Mouse (Mus musculus): ENCODE results near the gene Ddx54. TPM values are rescaled to one million over a fixed set of nuclear protein-coding genes. Genes with fewer than 3 reads are reported as not detected.

The Ddx54 gene
- total RNA-seq, 1 experiment = 90.7 TPM

DNA sequence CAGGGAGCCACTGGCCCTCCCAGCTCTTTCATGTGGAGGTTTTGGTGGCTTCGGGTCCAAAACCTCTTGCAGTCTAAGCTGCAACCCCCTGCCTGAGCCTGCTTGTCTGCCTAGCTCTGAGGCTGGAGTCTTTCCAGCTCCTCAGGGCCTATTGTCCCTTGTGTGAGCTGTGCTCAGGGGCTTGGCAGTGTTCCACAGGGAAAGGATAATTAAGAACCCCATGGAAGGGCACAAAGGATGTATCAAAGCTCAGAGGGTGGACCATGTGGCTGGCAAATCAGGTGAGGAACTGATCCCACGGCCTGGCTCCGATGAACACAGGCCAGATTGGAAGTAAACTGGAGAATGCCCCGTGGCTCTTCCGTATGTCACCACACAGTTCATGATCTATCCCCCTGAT lies 46.4 kb upstream of the Ddx54 start:
- Histone ChIP-seq H3K27ac (ENCODE audit: insufficient read depth, low read depth, low read length, poor library complexity, severe bottlenecking) (no peak overlapping the region), H3K4me3 (ENCODE audit: insufficient read depth in 1 of 2, low read depth in 1 of 2, low read length in 2 of 2, poor library complexity in 1 of 2, severe bottlenecking in 1 of 2) (no peak overlapping the region), H3K9me3 (ENCODE audit: control insufficient read depth, insufficient read depth, low read depth, low read length) (no peaks in the 10 kb centered on the region), H3K4me1 (ENCODE audit: control insufficient read depth in 2 of 2, insufficient read depth in 2 of 2, low read length in 2 of 2, poor library complexity in 1 of 2) (peaks cover 6 to 9% of the 10 kb centered on the region in 2 experiments; a peak in 3 of 4 replicates), H3K9ac (ENCODE audit: insufficient read depth, low read depth, low read length, poor library complexity, severe bottlenecking) (no peak overlapping the region), H3K36me3 (ENCODE audit: control insufficient read depth, insufficient read depth, low read length, poor library complexity, severe bottlenecking) (no peaks in the 10 kb centered on the region)
- no peak for TF ChIP-seq ZC3H11A (IDR thresholded peaks at IDR 0.05; ENCODE audit: borderline replicate concordance, low read depth, low read length)
- TF ChIP-seq MAFK (IDR thresholded peaks at IDR 0.05; ENCODE audit: insufficient read depth, low read depth, low read length) = no peak
- no peak for TF ChIP-seq CHD2 (IDR thresholded peaks at IDR 0.05; ENCODE audit: low read depth, low read length)
- no peak for TF ChIP-seq HCFC1 (IDR thresholded peaks at IDR 0.05; ENCODE audit: borderline replicate concordance, insufficient read depth, low read length)
- TF ChIP-seq ZNF384 (IDR thresholded peaks at IDR 0.05; ENCODE audit: low read depth, low read length) = no peak
- no peak for DNase-seq (ENCODE audit: low read depth, low spot score)
- in situ Hi-C loops (cut with MboI; ENCODE audit: low sequenced_read_pairs in 2 of 2, unreplicated experiment in 2 of 2) = no loop called here

DNA sequence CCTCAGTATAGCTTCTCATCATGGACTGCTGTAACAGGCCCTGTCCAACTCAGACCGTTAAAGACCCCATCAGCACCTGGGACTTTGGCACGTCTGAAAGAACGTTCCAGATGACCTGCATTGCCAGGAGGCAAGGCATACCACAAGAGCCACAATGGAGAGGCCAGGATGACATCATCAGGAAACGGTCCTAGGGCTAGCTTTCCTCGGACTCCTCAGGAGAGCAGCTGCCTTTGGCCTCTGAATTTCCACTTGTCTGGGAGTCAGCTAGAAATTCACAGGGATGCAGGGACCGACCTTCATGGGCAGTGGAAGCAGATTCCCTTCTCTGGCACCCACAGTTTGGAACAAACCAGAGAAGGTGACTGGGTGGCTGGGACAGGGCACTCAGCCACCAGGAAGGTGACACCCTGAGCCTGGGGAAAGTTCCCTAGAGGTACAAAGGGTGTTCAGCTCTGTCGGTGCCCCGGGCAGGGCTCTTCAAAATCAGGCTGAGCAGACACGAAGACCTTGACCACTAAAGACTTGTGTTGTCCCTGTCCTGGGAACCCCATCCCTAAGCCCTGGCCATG lies 45.8 kb upstream of the Ddx54 start:
- Histone ChIP-seq H3K4me3 (ENCODE audit: insufficient read depth in 1 of 2, low read depth in 1 of 2, low read length in 2 of 2, poor library complexity in 1 of 2, severe bottlenecking in 1 of 2) (peak overlapping the region; percentile 47; a peak in 2 of 4 replicates), H3K9me3 (ENCODE audit: control insufficient read depth, insufficient read depth, low read depth, low read length) (no peaks in the 10 kb centered on the region), H3K36me3 (ENCODE audit: control insufficient read depth, insufficient read depth, low read length, poor library complexity, severe bottlenecking) (no peaks in the 10 kb centered on the region), H3K27ac (ENCODE audit: insufficient read depth, low read depth, low read length, poor library complexity, severe bottlenecking) (no peak overlapping the region), H3K9ac (ENCODE audit: insufficient read depth, low read depth, low read length, poor library complexity, severe bottlenecking) (0 out of 2 replicates have a peak overlapping the region, but pooled peaks have one; percentile 17), H3K4me1 (ENCODE audit: control insufficient read depth in 2 of 2, insufficient read depth in 2 of 2, low read length in 2 of 2, poor library complexity in 1 of 2) (peaks cover 6 to 9% of the 10 kb centered on the region in 2 experiments; a peak in 3 of 4 replicates)
- DNase-seq (ENCODE audit: low read depth, low spot score) = no peak
- in situ Hi-C loops (cut with MboI; ENCODE audit: low sequenced_read_pairs in 2 of 2, unreplicated experiment in 2 of 2) = no loop called here
- no peak for TF ChIP-seq ZNF384 (IDR thresholded peaks at IDR 0.05; ENCODE audit: low read depth, low read length)
- no peak for TF ChIP-seq CHD2 (IDR thresholded peaks at IDR 0.05; ENCODE audit: low read depth, low read length)
- no peak for TF ChIP-seq ZC3H11A (IDR thresholded peaks at IDR 0.05; ENCODE audit: borderline replicate concordance, low read depth, low read length)
- TF ChIP-seq MAFK (IDR thresholded peaks at IDR 0.05; ENCODE audit: insufficient read depth, low read depth, low read length) = no peak
- TF ChIP-seq HCFC1 (IDR thresholded peaks at IDR 0.05; ENCODE audit: borderline replicate concordance, insufficient read depth, low read length) = no peak

DNA sequence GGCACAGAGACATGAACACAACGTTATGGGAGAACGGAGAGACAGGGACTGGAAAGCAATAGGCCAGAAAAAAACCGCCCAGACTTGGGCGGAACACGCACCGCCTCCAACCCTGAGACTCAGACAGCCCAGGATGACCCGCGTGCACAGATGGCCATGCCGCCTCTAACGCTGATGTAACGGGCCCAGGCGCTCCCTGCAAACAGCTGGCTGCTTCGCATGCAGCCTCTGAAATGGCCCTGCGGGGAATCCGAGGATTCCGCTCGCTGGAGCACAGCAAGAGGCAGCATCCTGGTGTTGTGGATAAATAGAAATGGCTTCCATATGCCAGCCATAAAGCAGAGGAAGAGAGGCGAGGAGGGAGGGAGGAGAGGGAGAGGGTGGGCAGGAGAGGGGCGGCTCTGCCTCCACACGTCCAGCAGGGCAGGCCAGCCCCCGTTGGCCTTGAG lies 45.3 kb upstream of the Ddx54 start:
- TF ChIP-seq ZC3H11A (IDR thresholded peaks at IDR 0.05; ENCODE audit: borderline replicate concordance, low read depth, low read length) (no peak), HCFC1 (IDR thresholded peaks at IDR 0.05; ENCODE audit: borderline replicate concordance, insufficient read depth, low read length) (no peak), CHD2 (IDR thresholded peaks at IDR 0.05; ENCODE audit: low read depth, low read length) (no peak), ZNF384 (IDR thresholded peaks at IDR 0.05; ENCODE audit: low read depth, low read length) (no peak), MAFK (IDR thresholded peaks at IDR 0.05; ENCODE audit: insufficient read depth, low read depth, low read length) (no peak)
- H3K4me3 ChIP-seq (ENCODE audit: insufficient read depth in 1 of 2, low read depth in 1 of 2, low read length in 2 of 2, poor library complexity in 1 of 2, severe bottlenecking in 1 of 2) = peak overlapping the region; percentile 47
- H3K36me3 ChIP-seq (ENCODE audit: control insufficient read depth, insufficient read depth, low read length, poor library complexity, severe bottlenecking) = no peaks in the 10 kb centered on the region
- no peak overlapping the region for H3K27ac ChIP-seq (ENCODE audit: insufficient read depth, low read depth, low read length, poor library complexity, severe bottlenecking)
- in situ Hi-C loops (cut with MboI; ENCODE audit: low sequenced_read_pairs in 2 of 2, unreplicated experiment in 2 of 2) = no loop called here
- no peak for DNase-seq (ENCODE audit: low read depth, low spot score)
- H3K9me3 ChIP-seq (ENCODE audit: control insufficient read depth, insufficient read depth, low read depth, low read length) = no peaks in the 10 kb centered on the region
- H3K9ac ChIP-seq (ENCODE audit: insufficient read depth, low read depth, low read length, poor library complexity, severe bottlenecking) = peak overlapping the region; percentile 17; the same call in 1 of the 2 replicates
- peaks cover 6% of the 10 kb centered on the region in 2 experiments; a peak in 3 of 4 replicates for H3K4me1 ChIP-seq (ENCODE audit: control insufficient read depth in 2 of 2, insufficient read depth in 2 of 2, low read length in 2 of 2, poor library complexity in 1 of 2)

DNA sequence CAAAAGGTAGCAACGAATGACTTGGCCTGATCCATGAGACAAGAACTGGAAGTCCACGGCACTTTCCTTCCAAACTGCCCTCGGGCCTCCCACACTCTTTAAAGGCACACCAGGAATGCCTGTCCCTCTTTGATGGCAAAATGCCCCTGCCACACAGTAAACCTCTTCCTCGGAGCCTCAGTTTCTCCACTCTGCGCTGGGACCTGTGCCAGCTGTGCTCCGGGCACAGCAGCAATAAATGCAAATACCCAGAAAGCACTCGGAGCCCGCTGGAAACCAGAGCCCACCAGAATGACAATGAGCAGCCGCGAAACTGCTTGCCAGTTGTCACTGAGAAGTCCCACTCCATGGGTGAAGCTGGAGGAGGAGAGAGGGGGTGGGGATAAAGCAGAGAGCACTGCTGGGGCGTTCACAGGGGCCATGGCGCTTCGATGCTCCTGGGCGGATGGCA lies 44.8 kb upstream of the Ddx54 start:
- H3K4me3 ChIP-seq (ENCODE audit: insufficient read depth in 1 of 2, low read depth in 1 of 2, low read length in 2 of 2, poor library complexity in 1 of 2, severe bottlenecking in 1 of 2) = no peak overlapping the region; a peak in 2 of 4 replicates
- DNase-seq (ENCODE audit: low read depth, low spot score) = no peak
- H3K9me3 ChIP-seq (ENCODE audit: control insufficient read depth, insufficient read depth, low read depth, low read length) = no peaks in the 10 kb centered on the region
- no peak for TF ChIP-seq ZC3H11A (IDR thresholded peaks at IDR 0.05; ENCODE audit: borderline replicate concordance, low read depth, low read length)
- no peak for TF ChIP-seq MAFK (IDR thresholded peaks at IDR 0.05; ENCODE audit: insufficient read depth, low read depth, low read length)
- TF ChIP-seq HCFC1 (IDR thresholded peaks at IDR 0.05; ENCODE audit: borderline replicate concordance, insufficient read depth, low read length) = no peak
- no peak for TF ChIP-seq ZNF384 (IDR thresholded peaks at IDR 0.05; ENCODE audit: low read depth, low read length)
- TF ChIP-seq CHD2 (IDR thresholded peaks at IDR 0.05; ENCODE audit: low read depth, low read length) = no peak
- H3K4me1 ChIP-seq (ENCODE audit: control insufficient read depth in 2 of 2, insufficient read depth in 2 of 2, low read length in 2 of 2, poor library complexity in 1 of 2) = peaks cover 4 to 6% of the 10 kb centered on the region in 2 experiments; a peak in 3 of 4 replicates
- in situ Hi-C loops (cut with MboI; ENCODE audit: low sequenced_read_pairs in 2 of 2, unreplicated experiment in 2 of 2) = no loop called here
- no peak overlapping the region for H3K27ac ChIP-seq (ENCODE audit: insufficient read depth, low read depth, low read length, poor library complexity, severe bottlenecking)
- H3K36me3 ChIP-seq (ENCODE audit: control insufficient read depth, insufficient read depth, low read length, poor library complexity, severe bottlenecking) = no peaks in the 10 kb centered on the region
- no peak overlapping the region for H3K9ac ChIP-seq (ENCODE audit: insufficient read depth, low read depth, low read length, poor library complexity, severe bottlenecking)

Data from ES-E14 (cell line).